Comparison of ENCODE assay signal across 23 mouse cellular contexts in genomic region chr5:53503261-53503660, GRCm38 (mm10).
"Had no signal": no experiment of that assay in that cellular context is flagged by ENCODE, and none has a peak within 500 bp of the region (broad histone marks: within the 10 kb centered on the region; RNA-seq: fewer than 3 reads in every experiment).

No protein-coding gene starts in this region.

- H3K27ac ChIP-seq: heart, adult 2 months; heart, embryonic 13.5 days; heart, embryonic 15.5 days; hindbrain, embryonic 13.5 days; hindbrain, embryonic 15.5 days; hindbrain, postnatal 0 days; kidney, embryonic 15.5 days; kidney, postnatal 0 days; layer of hippocampus, adult 2 months; left cerebral cortex, adult 2 months; limb, embryonic 13.5 days; limb, embryonic 15.5 days; liver, embryonic 12.5 days; liver, embryonic 14.5 days had no signal

- H3K4me3 ChIP-seq: heart, adult 2 months; heart, embryonic 13.5 days; heart, embryonic 15.5 days; hindbrain, embryonic 13.5 days; hindbrain, embryonic 15.5 days; kidney, embryonic 15.5 days; layer of hippocampus, adult 2 months; left cerebral cortex, adult 2 months; limb, embryonic 13.5 days; limb, embryonic 15.5 days; liver, embryonic 12.5 days had no signal

- H3K9me3 ChIP-seq: heart, embryonic 13.5 days; heart, embryonic 15.5 days; hindbrain, embryonic 13.5 days; hindbrain, embryonic 15.5 days; kidney, embryonic 15.5 days; limb, embryonic 13.5 days; limb, embryonic 15.5 days; liver, embryonic 12.5 days had no signal

- DNase-seq: gastrocnemius, postnatal 14 days; gastrocnemius, postnatal 36 days; heart, adult 2 months; heart, postnatal 14 days; heart, postnatal 36 days; kidney, adult 11 months; kidney, adult 2 months; kidney, adult 9 months; kidney, postnatal 14 days; kidney, postnatal 36 days had no signal

- H3K9ac ChIP-seq: heart, embryonic 13.5 days; heart, embryonic 15.5 days; hindbrain, embryonic 13.5 days; hindbrain, embryonic 15.5 days; kidney, embryonic 15.5 days; limb, embryonic 13.5 days; limb, embryonic 15.5 days; liver, embryonic 12.5 days; liver, embryonic 14.5 days had no signal

- H3K36me3 ChIP-seq: heart, embryonic 13.5 days; heart, embryonic 15.5 days; hindbrain, embryonic 13.5 days; hindbrain, embryonic 15.5 days; kidney, embryonic 15.5 days; limb, embryonic 13.5 days; limb, embryonic 15.5 days; liver, embryonic 12.5 days had no signal

- H3K27me3 ChIP-seq: hindbrain, embryonic 13.5 days; hindbrain, embryonic 15.5 days; kidney, embryonic 15.5 days; limb, embryonic 13.5 days; limb, embryonic 15.5 days; liver, embryonic 12.5 days had no signal

- H3K4me1 ChIP-seq: heart, embryonic 13.5 days; heart, embryonic 15.5 days; kidney, embryonic 15.5 days; limb, embryonic 15.5 days; liver, embryonic 12.5 days had no signal
